In genomic region chr16:18125131-18125530, GRCm38 (mm10) we compare ENCODE assay signal across 25 mouse cellular contexts. TPM values are rescaled to one million over a fixed set of nuclear protein-coding genes. Genes with fewer than 3 reads are reported as not detected.
A peak's percentile ranks its signal among the peaks of the same experiment; 100 is the strongest.
DNase-seq lines count a peak whose midpoint lies in the region; ATAC-seq lines count a peak whose summit lies in the region.
"Had no signal": no experiment of that assay in that cellular context is flagged by ENCODE, and none has a peak within 500 bp of the region (broad histone marks: within the 10 kb centered on the region; RNA-seq: fewer than 3 reads in every experiment).

No protein-coding gene starts in this region.

- H3K27ac ChIP-seq in limb, embryonic 10.5 days, result 0 out of 2 replicates have a peak overlapping the region, but pooled peaks have one; percentile 27
- no peak overlapping the region for H3K27ac ChIP-seq in midbrain, embryonic 15.5 days
- H3K27ac ChIP-seq: forebrain, embryonic 10.5 days; forebrain, embryonic 13.5 days; heart, adult 2 months; heart, embryonic 10.5 days; heart, embryonic 13.5 days; intestine, embryonic 15.5 days had no signal

- H3K36me3 ChIP-seq in limb, embryonic 10.5 days, result no peaks in the 10 kb centered on the region
- H3K36me3 ChIP-seq in midbrain, embryonic 15.5 days (replicated peaks), result no peaks in the 10 kb centered on the region
- H3K36me3 ChIP-seq: forebrain, embryonic 10.5 days; G1E; heart, embryonic 10.5 days; heart, embryonic 13.5 days; intestine, embryonic 15.5 days had no signal

- H3K4me1 ChIP-seq in limb, embryonic 10.5 days, result peaks cover 26% of the 10 kb centered on the region
- H3K4me1 ChIP-seq in midbrain, embryonic 15.5 days, result peaks cover 27% of the 10 kb centered on the region

- H3K9me3 ChIP-seq in limb, embryonic 10.5 days (replicated peaks), result no peaks in the 10 kb centered on the region
- no peaks in the 10 kb centered on the region for H3K9me3 ChIP-seq in midbrain, embryonic 15.5 days
- H3K9me3 ChIP-seq: forebrain, embryonic 10.5 days; forebrain, embryonic 13.5 days; heart, embryonic 10.5 days; heart, embryonic 13.5 days; intestine, embryonic 15.5 days had no signal

- H3K4me2 ChIP-seq in midbrain, embryonic 15.5 days, result no peak overlapping the region
- H3K4me2 ChIP-seq: forebrain, embryonic 13.5 days; heart, embryonic 13.5 days; intestine, embryonic 15.5 days had no signal

- DNase-seq in cerebellum, adult 18-20 months, result peak; percentile 22 to 44
- DNase-seq in cerebellum, postnatal 14 days, result no peak
- DNase-seq in cerebellum, adult 9-10 months, result peak; percentile 55
- no peak for DNase-seq in cerebellum, adult 11 months
- peak; percentile 63 for DNase-seq in cerebellum, adult 9-11 months
- DNase-seq in limb, embryonic 10.5 days (ENCODE audit: low spot score), result no peak
- DNase-seq: adrenal gland, postnatal 10 days; adrenal gland, postnatal 36 days; B cell, adult 2 months; gastrocnemius, postnatal 10 days; gastrocnemius, postnatal 36 days; heart, adult 2 months; heart, postnatal 14 days; heart, postnatal 4 days; kidney, adult 11 months had no signal

- no peak for ATAC-seq in midbrain, embryonic 15.5 days (replicated peaks)
- ATAC-seq: forebrain, embryonic 13.5 days; forebrain, embryonic 16.5 days; hindbrain, embryonic 16.5 days; intestine, embryonic 15.5 days; Patski had no signal

- 86% methylated on average over 2 of the region's 2 CpGs for whole genome bisulfite sequencing in limb, embryonic 10.5 days
- WGBS in midbrain, embryonic 15.5 days, result 80% methylated on average over 2 of the region's 2 CpGs

- peaks cover 72% of the 10 kb centered on the region for H3K27me3 ChIP-seq in limb, embryonic 10.5 days (ENCODE audit: low read depth, poor library complexity, severe bottlenecking)
- peaks cover 7% of the 10 kb centered on the region; the same call in 1 of the 2 replicates for H3K27me3 ChIP-seq in midbrain, embryonic 15.5 days (replicated peaks)

- no peak overlapping the region for H3K4me3 ChIP-seq in limb, embryonic 10.5 days
- H3K4me3 ChIP-seq in midbrain, embryonic 15.5 days, result no peak overlapping the region
- H3K4me3 ChIP-seq: forebrain, embryonic 10.5 days; forebrain, embryonic 13.5 days; heart, adult 2 months; heart, embryonic 10.5 days; heart, embryonic 13.5 days; intestine, embryonic 15.5 days had no signal

- no peak overlapping the region for H3K9ac ChIP-seq in midbrain, embryonic 15.5 days
- H3K9ac ChIP-seq: forebrain, embryonic 13.5 days; heart, embryonic 13.5 days; intestine, embryonic 15.5 days had no signal

RNA-seq across cellular contexts. Expression of gene Rtn4r, which starts 2.3 kb away (rescaled TPM):
- polyA plus RNA-seq in limb, embryonic 10.5 days (2016; fragmentation: Nextera tagmentation; extraction: Ambion mirVana), result 1.3 and 3.8 TPM in 2 replicates
- polyA plus RNA-seq in midbrain, embryonic 15.5 days (2015; fragmentation: Nextera tagmentation; extraction: Ambion mirVana), result 25.0 and 27.2 TPM in 2 replicates
- polyA plus RNA-seq: G1E had no signal

RNA-seq across cellular contexts. Expression of gene Prodh, which starts 35.1 kb away (rescaled TPM):
- 16.6 and 19.4 TPM in 2 replicates for polyA plus RNA-seq in limb, embryonic 10.5 days (2016; fragmentation: Nextera tagmentation; extraction: Ambion mirVana)
- polyA plus RNA-seq in midbrain, embryonic 15.5 days (2015; fragmentation: Nextera tagmentation; extraction: Ambion mirVana), result 3.7 and 5.0 TPM in 2 replicates

Comparison
In these comparisons a context has a peak if more than half of its experiments do, and no peak if none do; other contexts are left out.
1. DNase-seq: peak in cerebellum, adult 18-20 months (2 of 2), cerebellum, adult 9-10 months (single experiment) and cerebellum, adult 9-11 months (single experiment); none in cerebellum, postnatal 14 days (0 of 2), cerebellum, adult 11 months (single experiment) and limb, embryonic 10.5 days (single experiment).